Mouse (Mus musculus) intestine, embryonic 14.5 days (tissue): ENCODE results near the gene Lenep. TPM values are rescaled to one million over a fixed set of nuclear protein-coding genes. Genes with fewer than 3 reads are reported as not detected.

Experiments used
- ATAC-seq: fragments of 200-750 bp; cut with Nextera tagmentation; replicated peaks from 2 replicates; pipeline ENCODE4 v1.8.0; 2017; ENCODE audit warnings: low read depth, moderate number of reproducible peaks, moderate TSS enrichment, moderate library complexity; ENCODE audit not compliant: low FRiP score, low TSS enrichment
- DNase-seq: peaks from one replicate; pipeline ENCODE4 v3.0.0-alpha.2; 2018; ENCODE audit warnings: low spot score
- H3K27ac ChIP-seq: fragments of 300-500 bp; sonication (generic); 2 replicates; pipeline ENCODE4 v1.5.1; 2014; ENCODE audit warnings: low read depth, mild to moderate bottlenecking, control low read depth
- H3K27me3 ChIP-seq: fragments of 300-500 bp; sonication (generic); replicated peaks from 2 replicates; pipeline ENCODE4 v1.6.1; 2014; ENCODE audit warnings: low read length, control low read depth; ENCODE audit not compliant: control insufficient read depth, insufficient read depth
- H3K36me3 ChIP-seq: fragments of 300-500 bp; sonication (generic); 2 replicates; pipeline ENCODE4 v1.6.1; 2014; ENCODE audit warnings: low read length, control low read depth; ENCODE audit not compliant: control insufficient read depth, insufficient read depth
- H3K4me1 ChIP-seq: fragments of 300-500 bp; sonication (generic); replicated peaks from 2 replicates; pipeline ENCODE4 v1.6.1; 2014; ENCODE audit warnings: low read length, control low read depth, mixed read lengths; ENCODE audit not compliant: control insufficient read depth, insufficient read depth
- H3K4me2 ChIP-seq: fragments of 300-500 bp; sonication (generic); 2 replicates; pipeline ENCODE4 v1.6.1; 2014; ENCODE audit warnings: low read length
- H3K4me3 ChIP-seq: fragments of 300-500 bp; sonication (generic); 2 replicates; pipeline ENCODE4 v1.5.1; 2014; ENCODE audit warnings: low read depth, low read length, control low read depth, mixed read lengths
- H3K9ac ChIP-seq: fragments of 300-500 bp; sonication (generic); 2 replicates; pipeline ENCODE4 v1.6.1; 2014; ENCODE audit warnings: mild to moderate bottlenecking, low read length
- H3K9me3 ChIP-seq: fragments of 300-500 bp; sonication (generic); 2 replicates; pipeline ENCODE4 v1.6.1; 2016; ENCODE audit warnings: low read length, control low read depth; ENCODE audit not compliant: control insufficient read depth
- WGBS: fragments of 180-500 bp; shearing (Covaris S2); extraction: QIAGEN DNeasy Blood & Tissue Kit; methylation state at CpG from one replicate; pipeline ENCODE4 v1.1.7; 2014; 5-methylcytosine and 5-hydroxymethylcytosine counted together
- polyA plus RNA-seq: library from polyadenylated mRNA; unstranded; fragments of >200 nt; fragmentation: Nextera tagmentation; extraction: Ambion mirVana; gene quantifications from 2 replicates; pipeline ENCODE4 v1.2.1, GENCODE M21; 2014

The Lenep gene
- polyA plus RNA-seq, 1 experiment from 2014 or later, result not detected

GRCm38 (mm10) chr3:89378394-89379067, 24.1 kb downstream of the Lenep start:
- Histone ChIP-seq H3K36me3 (peaks cover 7% of the 10 kb centered on the region), H3K27ac (0 out of 2 replicates have a peak overlapping the region, but pooled peaks have one; percentile 8), H3K4me1 (peaks cover 11% of the 10 kb centered on the region), H3K4me3 (peak overlapping the region; percentile 53), H3K9me3 (no peaks in the 10 kb centered on the region), H3K4me2 (peak overlapping the region; percentile 62), H3K9ac (peak overlapping the region; percentile 55), H3K27me3 (no peaks in the 10 kb centered on the region)
- ATAC-seq (peak; percentile 89), DNase-seq (peak; percentile 93)
- WGBS, result under 1% methylated on average over 25 of the region's 29 CpGs

DNA sequence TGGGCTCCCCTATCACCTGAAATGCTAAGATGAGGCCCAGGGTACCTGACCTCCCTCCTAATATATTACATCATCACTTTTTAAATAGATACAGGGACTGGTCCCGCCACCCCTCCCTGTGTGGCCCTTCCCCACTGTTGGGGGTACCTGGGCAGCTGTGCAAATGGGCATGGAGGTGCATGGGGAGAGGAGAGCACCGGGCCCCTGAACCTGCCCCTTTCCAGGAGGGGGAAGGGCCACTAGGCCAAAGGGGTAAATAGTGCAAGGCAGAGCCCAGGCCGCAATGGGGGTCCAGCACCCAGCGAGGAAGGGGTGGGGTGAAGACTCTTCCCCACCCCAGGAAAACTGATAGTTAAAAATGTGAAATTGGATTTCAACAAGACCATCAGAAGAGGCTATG, 24.8 kb downstream of the Lenep start:
- no peaks in the 10 kb centered on the region for H3K27me3 ChIP-seq
- H3K4me2 ChIP-seq, result peak overlapping the region; percentile 62
- H3K9me3 ChIP-seq, result no peaks in the 10 kb centered on the region
- H3K4me1 ChIP-seq, result peaks cover 11% of the 10 kb centered on the region
- DNase-seq (no peak), ATAC-seq (0 out of 2 replicates have a peak, but pooled peaks have one; percentile 6)
- peak overlapping the region; percentile 53; the same call in 1 of the 2 replicates for H3K4me3 ChIP-seq
- peaks cover 7% of the 10 kb centered on the region for H3K36me3 ChIP-seq
- H3K9ac ChIP-seq, result no peak overlapping the region
- H3K27ac ChIP-seq, result no peak overlapping the region
- 83% methylated on average over 4 of the region's 4 CpGs for WGBS

- ATAC-seq (no peak), DNase-seq (no peak)
- Histone ChIP-seq H3K9me3 (no peaks in the 10 kb centered on the region), H3K27me3 (no peaks in the 10 kb centered on the region), H3K36me3 (no peaks in the 10 kb centered on the region), H3K27ac (no peak overlapping the region), H3K4me3 (no peak overlapping the region), H3K4me1 (peaks cover 5% of the 10 kb centered on the region; the same call in 1 of the 2 replicates), H3K9ac (no peak overlapping the region), H3K4me2 (no peak overlapping the region)
- WGBS, result 48% methylated on average over 5 of the region's 5 CpGs
These were observed 28.9 kb downstream of the Lenep start for GRCm38 (mm10) chr3:89373581-89374231.

DNA sequence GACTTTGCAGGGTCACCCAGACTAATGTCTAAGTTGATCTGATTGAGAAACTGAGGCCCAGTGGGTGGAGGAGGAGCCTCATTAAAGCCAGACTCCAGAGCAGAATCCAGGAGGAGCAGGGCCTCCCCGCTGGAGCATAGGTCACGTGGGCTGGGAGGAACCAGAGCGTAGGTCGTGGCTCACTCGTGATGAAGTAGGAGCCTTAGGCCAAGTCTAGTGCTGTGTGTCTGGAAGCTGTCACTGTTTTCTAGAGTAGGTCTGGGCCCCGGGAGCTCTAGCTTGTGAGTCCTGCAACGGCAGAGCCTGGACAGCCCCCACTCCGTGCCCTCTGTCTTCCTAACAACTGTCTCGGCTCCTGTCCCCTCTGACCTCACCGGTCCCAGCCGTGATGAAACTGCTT, 35.3 kb downstream of the Lenep start:
- Histone ChIP-seq H3K4me3 (no peak overlapping the region), H3K36me3 (no peaks in the 10 kb centered on the region), H3K9ac (no peak overlapping the region), H3K4me1 (peaks cover 5% of the 10 kb centered on the region; the same call in 1 of the 2 replicates), H3K4me2 (no peak overlapping the region), H3K27me3 (no peaks in the 10 kb centered on the region), H3K9me3 (no peaks in the 10 kb centered on the region), H3K27ac (no peak overlapping the region)
- WGBS, result 37% methylated on average over 11 of the region's 11 CpGs
- DNase-seq (no peak), ATAC-seq (no peak)

DNA sequence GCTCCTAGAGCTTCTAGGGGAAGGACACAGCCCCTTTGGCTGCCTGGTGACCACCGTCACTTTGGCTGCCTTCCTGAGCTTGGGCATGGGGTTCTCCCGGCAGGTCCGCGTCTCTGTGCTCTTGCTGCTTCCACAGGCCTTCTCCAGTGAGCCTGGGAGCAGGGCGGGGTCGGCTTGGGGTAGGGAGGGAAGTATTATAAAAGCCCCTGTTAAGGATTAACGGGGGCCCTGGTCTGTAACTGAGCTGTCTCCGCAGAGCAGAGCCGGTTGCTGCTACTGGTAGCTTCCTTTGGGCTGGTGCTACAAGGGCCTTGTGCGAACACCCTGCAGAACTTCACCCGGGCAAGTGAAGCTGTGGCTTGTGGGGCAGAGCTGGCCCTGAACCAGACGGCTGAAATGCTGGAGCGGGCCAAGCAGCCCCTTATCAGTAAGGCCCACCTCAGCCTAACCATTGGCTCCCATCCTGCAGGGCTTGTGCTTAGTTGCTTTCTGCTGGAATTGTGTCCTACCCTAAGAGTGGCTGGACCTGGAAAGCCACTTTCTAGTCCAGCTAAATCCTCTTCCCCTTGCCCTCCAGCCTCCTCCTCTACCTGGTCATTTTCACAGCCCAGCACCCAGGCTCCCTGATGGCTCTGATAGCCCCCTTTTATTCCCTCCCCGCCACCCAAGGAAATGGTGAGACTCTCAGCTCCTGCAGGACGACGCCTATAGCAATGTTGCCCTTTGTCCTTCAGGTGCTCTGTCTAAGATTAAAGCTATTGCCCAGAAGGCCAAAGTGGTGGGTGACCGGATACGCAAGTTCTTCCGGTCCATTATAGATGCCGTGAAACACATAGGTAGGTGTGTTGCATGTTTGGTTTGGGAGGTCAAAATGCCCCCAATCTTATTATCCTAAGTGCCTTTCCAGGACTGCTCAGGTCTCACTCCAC, 36.8 kb downstream of the Lenep start:
- peaks cover 5% of the 10 kb centered on the region; the same call in 1 of the 2 replicates for H3K4me1 ChIP-seq
- H3K27me3 ChIP-seq, result no peaks in the 10 kb centered on the region
- no peak overlapping the region for H3K4me3 ChIP-seq
- ATAC-seq (0 out of 2 replicates have a peak, but pooled peaks have one; percentile 32), DNase-seq (no peak)
- H3K36me3 ChIP-seq, result no peaks in the 10 kb centered on the region
- no peak overlapping the region for H3K27ac ChIP-seq
- H3K9ac ChIP-seq, result no peak overlapping the region
- no peaks in the 10 kb centered on the region for H3K9me3 ChIP-seq
- WGBS, result 64% methylated on average over 20 of the region's 20 CpGs
- H3K4me2 ChIP-seq, result peak overlapping the region; percentile 9; the same call in 1 of the 2 replicates

GRCm38 (mm10) chr3:89365153-89365485, 37.5 kb downstream of the Lenep start, which contains the start of gene Dcst1:
Gene Dcst1 (minus strand): TSS chr3:89365253.
- ATAC-seq (no peak), DNase-seq (no peak)
- 84% methylated on average over 11 of the region's 11 CpGs for WGBS
- Histone ChIP-seq H3K9me3 (no peaks in the 10 kb centered on the region), H3K27ac (no peak within 1 kb of the TSS), H3K9ac (no peak within 1 kb of the TSS), H3K27me3 (no peaks in the 10 kb centered on the region), H3K4me3 (no peak within 1 kb of the TSS), H3K36me3 (no peaks in the 10 kb centered on the region), H3K4me2 (peak within 1 kb of the TSS; percentile 9; the same call in 1 of the 2 replicates), H3K4me1 (peaks cover 5% of the 10 kb centered on the region; the same call in 1 of the 2 replicates)

- WGBS, result 66% methylated on average over 8 of the region's 8 CpGs
- no peak for DNase-seq
- Histone ChIP-seq H3K9ac (no peak overlapping the region), H3K4me1 (peaks cover 5% of the 10 kb centered on the region; the same call in 1 of the 2 replicates), H3K27me3 (no peaks in the 10 kb centered on the region), H3K4me3 (no peak overlapping the region), H3K27ac (no peak overlapping the region), H3K9me3 (no peaks in the 10 kb centered on the region), H3K36me3 (no peaks in the 10 kb centered on the region), H3K4me2 (no peak overlapping the region)
- no peak for ATAC-seq
These were observed 38.0 kb downstream of the Lenep start for GRCm38 (mm10) chr3:89364631-89365030.

GRCm38 (mm10) chr3:89361675-89362074, 40.9 kb downstream of the Lenep start, which contains the start of gene Dcst2:
Gene Dcst2 (plus strand): TSS chr3:89361975.
- Histone ChIP-seq H3K9ac (no peak within 1 kb of the TSS), H3K4me3 (no peak within 1 kb of the TSS), H3K4me2 (no peak within 1 kb of the TSS), H3K27me3 (no peaks in the 10 kb centered on the region), H3K9me3 (no peaks in the 10 kb centered on the region), H3K4me1 (no peaks in the 10 kb centered on the region; the same call in 1 of the 2 replicates), H3K36me3 (no peaks in the 10 kb centered on the region), H3K27ac (no peak within 1 kb of the TSS)
- no peak for ATAC-seq
- WGBS, result 80% methylated on average over 7 of the region's 7 CpGs
- DNase-seq, result no peak
